Mouse (Mus musculus): ENCODE measurements around the gene Slc1a7. TPM values are rescaled to one million over a fixed set of nuclear protein-coding genes. Genes with fewer than 3 reads are reported as not detected.

The Slc1a7 gene
- polyA plus RNA-seq, 1 experiment from 2014 or later, result not detected

DNA sequence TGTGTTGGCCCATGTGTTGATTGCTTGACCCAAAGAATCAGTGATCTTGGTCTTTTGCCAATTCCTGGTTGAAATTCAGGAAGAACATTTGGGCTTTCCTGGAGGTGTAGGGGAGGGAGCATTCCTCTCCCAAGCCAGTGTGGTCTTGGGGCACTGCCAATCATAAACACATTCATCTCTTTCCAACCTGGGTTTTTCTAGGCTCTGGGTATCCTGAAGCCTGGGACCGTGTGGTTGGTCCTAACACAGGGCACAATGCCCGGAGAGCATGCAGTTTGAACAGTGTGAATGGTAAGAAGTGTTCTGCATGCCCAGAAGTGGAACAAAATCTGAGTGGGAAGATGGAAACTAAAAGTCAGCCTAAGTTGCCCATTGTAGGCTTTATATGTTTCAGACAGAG, 30.0 kb upstream of the Slc1a7 start:
- WGBS, result 89% methylated on average over 2 of the region's 2 CpGs
- H3K27ac ChIP-seq, result no peak overlapping the region
- no peaks in the 10 kb centered on the region for H3K4me1 ChIP-seq
- H3K9ac ChIP-seq, result no peak overlapping the region
- no peak for ATAC-seq (ENCODE audit: low FRiP score, low read depth)
- no peak overlapping the region for H3K4me2 ChIP-seq (replicated peaks)
- H3K4me3 ChIP-seq, result no peak overlapping the region
- H3K27me3 ChIP-seq (replicated peaks), result no peaks in the 10 kb centered on the region
- H3K9me3 ChIP-seq, result no peaks in the 10 kb centered on the region
- H3K36me3 ChIP-seq, result no peaks in the 10 kb centered on the region

DNA sequence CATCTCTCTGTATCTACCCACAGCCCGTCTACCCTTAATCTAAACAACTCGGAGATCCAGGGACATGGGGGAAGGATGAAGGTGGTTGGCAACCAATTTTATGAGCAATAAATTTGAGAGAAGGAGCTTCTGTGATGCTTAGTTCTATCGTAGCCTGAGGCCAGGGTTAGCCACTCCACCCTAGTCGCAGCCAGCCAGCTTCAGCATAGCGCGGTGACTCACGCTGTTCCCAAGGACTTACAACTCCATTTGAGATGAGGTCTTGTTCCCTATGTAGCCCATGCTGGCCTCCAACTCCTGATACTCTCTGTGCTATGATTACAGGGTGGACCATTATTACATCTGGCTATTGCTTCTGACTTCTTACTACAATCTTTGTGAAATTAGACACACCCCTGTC, 25.4 kb upstream of the Slc1a7 start:
- no peak for ATAC-seq (ENCODE audit: low FRiP score, low read depth)
- Histone ChIP-seq H3K4me1 (no peaks in the 10 kb centered on the region), H3K4me3 (no peak overlapping the region), H3K4me2 (replicated peaks) (no peak overlapping the region), H3K36me3 (no peaks in the 10 kb centered on the region), H3K27me3 (replicated peaks) (no peaks in the 10 kb centered on the region), H3K9ac (no peak overlapping the region), H3K9me3 (no peaks in the 10 kb centered on the region), H3K27ac (no peak overlapping the region)
- WGBS, result 93% methylated on average over 7 of the region's 7 CpGs

DNA sequence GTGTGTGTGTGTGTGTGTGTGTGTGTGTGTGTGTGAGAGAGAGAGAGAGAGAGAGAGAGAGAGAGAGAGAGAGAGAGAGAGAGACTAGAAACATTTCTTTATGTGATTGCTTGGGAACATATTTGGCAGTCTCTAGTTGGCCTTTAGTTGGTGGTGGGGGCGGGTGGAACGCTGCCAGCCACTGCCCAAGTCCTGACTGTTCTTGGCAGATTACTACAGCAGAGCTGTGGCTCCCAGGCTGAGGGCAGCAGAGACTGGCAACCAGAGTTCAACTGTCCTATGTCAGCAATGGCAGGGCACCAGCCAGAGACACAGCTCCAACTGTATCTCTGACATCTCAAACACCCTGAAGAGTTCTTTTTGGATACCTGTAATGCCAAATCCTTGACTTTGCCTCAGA, 24.0 kb upstream of the Slc1a7 start:
- Histone ChIP-seq H3K4me1 (no peaks in the 10 kb centered on the region), H3K27ac (no peak overlapping the region), H3K27me3 (replicated peaks) (no peaks in the 10 kb centered on the region), H3K9me3 (no peaks in the 10 kb centered on the region), H3K36me3 (no peaks in the 10 kb centered on the region), H3K4me3 (no peak overlapping the region), H3K9ac (no peak overlapping the region), H3K4me2 (replicated peaks) (no peak overlapping the region)
- WGBS, result 91% methylated on average over 2 of the region's 2 CpGs
- no peak for ATAC-seq (ENCODE audit: low FRiP score, low read depth)

DNA sequence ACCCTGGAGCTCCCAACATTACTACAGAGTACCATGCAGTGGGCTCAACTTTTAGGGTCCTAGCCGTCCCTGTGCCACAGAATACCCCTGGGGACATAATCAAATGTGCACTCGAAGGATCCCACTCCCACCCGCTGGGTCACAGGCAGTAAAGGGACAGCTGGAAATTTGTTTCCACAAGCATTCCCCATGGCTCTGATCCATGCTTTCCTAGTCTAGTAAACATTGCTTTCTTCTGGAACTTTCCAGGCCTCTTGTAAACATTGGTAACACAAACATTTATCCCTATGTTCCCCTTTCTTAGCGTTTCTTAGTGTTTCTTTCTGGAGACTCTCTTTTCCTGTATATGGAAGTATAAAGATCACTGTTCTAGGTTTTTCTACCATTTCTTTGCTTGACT, 18.2 kb upstream of the Slc1a7 start:
- 78% methylated on average over 4 of the region's 4 CpGs for WGBS
- ATAC-seq (ENCODE audit: low FRiP score, low read depth), result no peak

DNA sequence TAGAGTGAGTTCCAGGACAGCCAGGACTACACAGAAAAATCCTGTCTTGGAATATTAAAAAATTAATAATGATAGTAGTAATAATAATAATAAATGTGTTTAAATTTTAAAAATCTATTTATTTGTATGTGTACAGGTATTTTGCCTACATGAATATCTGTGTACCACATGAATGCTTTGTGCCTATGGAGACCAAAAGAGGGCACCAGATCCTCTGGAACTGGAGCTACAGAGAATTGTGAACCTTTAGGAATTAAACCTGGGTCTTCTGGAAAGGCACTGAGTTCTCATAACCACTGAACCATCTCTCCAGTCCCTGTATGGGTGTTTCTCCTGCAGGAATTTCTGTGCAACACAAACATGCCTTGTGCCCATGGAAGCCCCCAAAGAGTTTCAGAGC, 15.3 kb upstream of the Slc1a7 start:
- ATAC-seq (ENCODE audit: low FRiP score, low read depth), result no peak
- Histone ChIP-seq H3K27me3 (replicated peaks) (no peaks in the 10 kb centered on the region), H3K27ac (no peak overlapping the region), H3K4me2 (replicated peaks) (no peak overlapping the region), H3K4me3 (no peak overlapping the region), H3K4me1 (no peaks in the 10 kb centered on the region), H3K9ac (no peak overlapping the region), H3K9me3 (no peaks in the 10 kb centered on the region), H3K36me3 (no peaks in the 10 kb centered on the region)

More for the DNA sequence above, 18.2 kb upstream of the Slc1a7 start:
- no peaks in the 10 kb centered on the region for H3K9me3 ChIP-seq
- H3K9ac ChIP-seq, result no peak overlapping the region
- no peaks in the 10 kb centered on the region for H3K36me3 ChIP-seq
- H3K4me3 ChIP-seq, result no peak overlapping the region
- H3K4me2 ChIP-seq (replicated peaks), result no peak overlapping the region
- H3K27me3 ChIP-seq (replicated peaks), result no peaks in the 10 kb centered on the region
- no peaks in the 10 kb centered on the region for H3K4me1 ChIP-seq
- H3K27ac ChIP-seq, result no peak overlapping the region

DNA sequence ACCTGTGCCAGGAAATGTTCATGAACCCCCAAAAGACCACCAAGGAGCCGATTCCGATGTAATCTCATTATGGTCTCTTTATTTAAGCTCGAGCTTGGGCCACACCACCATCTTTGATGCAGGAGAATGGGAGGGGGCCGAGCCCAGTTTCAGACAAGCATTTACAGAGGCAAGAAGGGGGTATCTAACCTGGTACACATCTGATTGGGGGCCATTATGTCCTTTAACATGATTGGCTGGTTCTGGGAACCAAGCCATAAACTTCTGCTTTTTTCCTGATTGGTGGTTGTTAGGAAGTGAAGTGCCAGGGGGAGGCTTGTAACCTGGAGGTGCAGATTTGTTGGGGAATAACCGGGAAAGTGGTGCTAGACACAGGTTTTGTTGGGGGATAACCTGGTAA, 12.4 kb upstream of the Slc1a7 start:
- Histone ChIP-seq H3K4me3 (no peak overlapping the region), H3K36me3 (no peaks in the 10 kb centered on the region), H3K4me2 (replicated peaks) (no peak overlapping the region), H3K27ac (no peak overlapping the region), H3K9ac (no peak overlapping the region), H3K9me3 (no peaks in the 10 kb centered on the region), H3K27me3 (replicated peaks) (no peaks in the 10 kb centered on the region), H3K4me1 (no peaks in the 10 kb centered on the region)
- ATAC-seq (ENCODE audit: low FRiP score, low read depth), result no peak
- 72% methylated on average over 5 of the region's 5 CpGs for WGBS

DNA sequence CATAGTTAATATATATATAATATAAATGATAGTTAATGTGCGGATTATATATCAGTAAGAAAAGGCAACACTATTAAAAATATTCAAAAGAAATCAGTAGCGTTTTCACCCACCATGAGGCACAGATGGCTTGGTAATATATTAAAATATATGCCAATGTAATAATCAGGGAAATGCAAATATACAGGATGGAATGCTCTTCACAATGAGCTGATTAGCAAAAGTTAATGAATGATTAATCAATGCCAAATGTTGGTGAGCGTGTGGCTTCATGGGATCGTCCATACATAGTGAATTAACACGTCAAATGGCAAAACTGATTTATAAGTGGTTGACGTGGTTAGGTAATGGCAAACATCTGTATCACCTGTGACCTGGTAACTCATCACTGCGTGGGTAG, 9.6 kb upstream of the Slc1a7 start:
- Histone ChIP-seq H3K4me2 (replicated peaks) (no peak overlapping the region), H3K9me3 (no peaks in the 10 kb centered on the region), H3K9ac (no peak overlapping the region), H3K4me1 (no peaks in the 10 kb centered on the region), H3K27me3 (replicated peaks) (no peaks in the 10 kb centered on the region), H3K27ac (no peak overlapping the region), H3K4me3 (no peak overlapping the region), H3K36me3 (no peaks in the 10 kb centered on the region)
- WGBS, result 74% methylated on average over 7 of the region's 7 CpGs
- no peak for ATAC-seq (ENCODE audit: low FRiP score, low read depth)

DNA sequence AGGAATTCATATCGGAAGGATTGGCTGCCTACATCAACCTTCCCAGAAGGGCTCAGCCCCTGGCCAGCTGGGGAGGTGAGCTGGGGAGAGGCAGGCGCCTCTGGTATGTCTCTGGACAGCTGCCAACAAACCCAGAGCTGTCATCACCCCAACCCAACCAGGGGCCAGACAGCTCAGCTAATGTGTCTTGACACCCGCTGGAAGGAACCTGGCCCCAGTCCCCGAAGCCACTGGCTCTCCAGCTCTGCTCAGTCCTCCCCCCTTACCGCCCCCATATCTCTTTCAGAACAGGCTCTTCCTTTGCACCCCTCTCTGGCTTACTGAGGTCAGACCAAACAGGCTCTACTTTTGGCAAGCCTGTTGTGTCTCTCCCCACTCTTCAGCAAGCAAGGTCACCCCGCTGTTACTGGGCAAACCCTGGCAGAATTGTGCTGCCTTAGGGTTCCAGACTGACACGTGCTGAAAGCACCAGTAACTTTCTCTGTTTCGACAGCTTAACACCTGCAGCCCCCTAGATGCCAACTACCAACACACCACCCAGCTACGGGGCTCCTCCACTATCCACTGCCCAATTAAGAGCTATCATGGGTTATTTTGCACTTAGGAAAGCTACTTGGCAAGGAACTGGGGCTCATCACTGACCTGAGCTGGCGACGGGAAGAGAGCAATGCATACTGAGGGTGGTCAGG, 5.9 kb upstream of the Slc1a7 start:
- ATAC-seq (ENCODE audit: low FRiP score, low read depth), result no peak
- WGBS, result 79% methylated on average over 11 of the region's 11 CpGs
- H3K4me3 ChIP-seq, result no peak overlapping the region
- no peak overlapping the region for H3K9ac ChIP-seq
- no peaks in the 10 kb centered on the region for H3K27me3 ChIP-seq (replicated peaks)
- H3K36me3 ChIP-seq, result no peaks in the 10 kb centered on the region
- no peaks in the 10 kb centered on the region for H3K4me1 ChIP-seq
- no peak overlapping the region for H3K4me2 ChIP-seq (replicated peaks)
- no peak overlapping the region for H3K27ac ChIP-seq
- H3K9me3 ChIP-seq, result no peaks in the 10 kb centered on the region

DNA sequence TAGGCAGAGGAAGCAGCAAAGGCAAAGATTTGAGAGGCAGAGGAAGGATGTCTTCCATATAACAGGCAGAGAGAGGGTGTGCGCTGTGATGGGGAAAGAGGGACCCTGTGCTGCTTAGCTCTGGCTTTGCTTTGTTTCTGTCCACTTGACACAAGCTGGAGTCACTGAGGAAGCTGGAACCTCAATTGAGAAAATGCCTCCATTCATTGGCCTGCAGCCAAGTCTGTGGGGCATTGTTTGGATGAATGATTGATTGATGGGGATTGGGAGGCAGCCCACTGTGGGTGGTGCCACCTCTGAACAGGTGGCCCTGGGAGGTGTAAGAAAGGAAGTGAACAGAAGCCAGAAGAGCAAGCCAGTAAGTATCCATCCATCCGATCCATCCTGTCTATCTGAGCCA, 5.3 kb upstream of the Slc1a7 start:
- H3K27me3 ChIP-seq (replicated peaks), result no peaks in the 10 kb centered on the region
- H3K27ac ChIP-seq, result no peak overlapping the region
- no peak overlapping the region for H3K9ac ChIP-seq
- no peaks in the 10 kb centered on the region for H3K4me1 ChIP-seq
- H3K9me3 ChIP-seq, result no peaks in the 10 kb centered on the region
- H3K4me3 ChIP-seq, result no peak overlapping the region
- ATAC-seq (ENCODE audit: low FRiP score, low read depth), result no peak
- WGBS, result 96% methylated on average over 2 of the region's 2 CpGs
- no peak overlapping the region for H3K4me2 ChIP-seq (replicated peaks)
- no peaks in the 10 kb centered on the region for H3K36me3 ChIP-seq

DNA sequence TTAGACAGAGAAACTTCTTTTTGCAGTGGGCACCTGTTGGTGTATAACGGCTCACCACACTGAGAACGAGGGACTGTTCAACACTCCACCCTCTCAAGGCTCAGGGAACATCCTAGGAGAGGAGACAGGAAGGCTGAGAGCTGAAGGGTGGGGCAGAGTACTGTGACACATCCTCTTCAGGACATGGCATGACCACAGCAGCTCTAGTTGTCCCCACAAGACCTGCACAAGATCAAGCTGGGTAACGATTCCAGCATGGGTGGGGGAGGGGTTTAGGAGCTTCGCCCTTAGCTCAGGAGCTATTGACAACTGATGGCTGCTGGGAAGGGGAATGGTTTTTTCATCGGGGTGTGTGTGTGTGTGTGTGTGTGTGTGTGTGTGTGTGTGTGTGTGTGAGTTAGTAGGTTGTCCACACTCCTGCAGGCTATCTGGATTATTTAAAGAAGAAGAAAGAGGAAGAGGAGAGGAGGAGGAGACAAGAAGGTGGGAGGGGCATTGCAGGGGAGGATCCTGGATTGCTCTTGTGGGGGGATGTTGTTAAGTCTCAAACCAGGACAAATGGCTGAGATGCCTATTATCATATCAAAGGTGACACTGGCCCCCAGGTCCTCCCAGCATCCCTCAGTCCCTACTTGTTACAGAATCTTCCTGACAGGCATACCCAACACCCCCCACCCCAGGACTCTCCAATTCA, 1.6 kb upstream of the Slc1a7 start:
- H3K4me3 ChIP-seq, result no peak overlapping the region
- H3K4me2 ChIP-seq (replicated peaks), result no peak overlapping the region
- no peaks in the 10 kb centered on the region for H3K9me3 ChIP-seq
- no peaks in the 10 kb centered on the region for H3K36me3 ChIP-seq
- no peaks in the 10 kb centered on the region for H3K27me3 ChIP-seq (replicated peaks)
- no peak overlapping the region for H3K9ac ChIP-seq
- no peak for ATAC-seq (ENCODE audit: low FRiP score, low read depth)
- no peak overlapping the region for H3K27ac ChIP-seq
- no peaks in the 10 kb centered on the region for H3K4me1 ChIP-seq
- 57% methylated on average over 5 of the region's 5 CpGs for WGBS

DNA sequence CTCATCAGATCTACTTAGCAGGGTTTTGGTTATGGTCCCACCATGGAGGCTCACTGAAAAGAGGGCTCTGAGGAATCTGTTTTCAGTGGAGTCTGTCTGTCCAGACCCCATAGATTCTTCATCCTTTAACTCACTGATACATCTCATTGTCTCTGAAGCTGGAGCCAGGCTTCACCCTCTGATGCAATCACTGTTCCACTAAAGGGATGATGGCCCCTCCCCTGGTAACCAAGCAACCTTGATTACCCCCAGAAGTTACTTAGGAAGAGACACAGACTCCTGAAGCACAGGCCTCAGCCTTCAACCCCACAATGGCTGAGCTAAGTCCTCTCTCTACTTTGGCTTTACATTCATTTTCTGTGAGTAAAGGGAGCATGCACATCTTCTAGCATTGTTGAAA, 1.6 kb downstream of the Slc1a7 start:
- no peak overlapping the region for H3K27ac ChIP-seq
- no peaks in the 10 kb centered on the region for H3K36me3 ChIP-seq
- H3K27me3 ChIP-seq (replicated peaks), result no peaks in the 10 kb centered on the region
- H3K9ac ChIP-seq, result no peak overlapping the region
- H3K9me3 ChIP-seq, result no peaks in the 10 kb centered on the region
- H3K4me2 ChIP-seq (replicated peaks), result no peak overlapping the region
- ATAC-seq (ENCODE audit: low FRiP score, low read depth), result no peak
- H3K4me3 ChIP-seq, result no peak overlapping the region
- no peaks in the 10 kb centered on the region for H3K4me1 ChIP-seq

DNA sequence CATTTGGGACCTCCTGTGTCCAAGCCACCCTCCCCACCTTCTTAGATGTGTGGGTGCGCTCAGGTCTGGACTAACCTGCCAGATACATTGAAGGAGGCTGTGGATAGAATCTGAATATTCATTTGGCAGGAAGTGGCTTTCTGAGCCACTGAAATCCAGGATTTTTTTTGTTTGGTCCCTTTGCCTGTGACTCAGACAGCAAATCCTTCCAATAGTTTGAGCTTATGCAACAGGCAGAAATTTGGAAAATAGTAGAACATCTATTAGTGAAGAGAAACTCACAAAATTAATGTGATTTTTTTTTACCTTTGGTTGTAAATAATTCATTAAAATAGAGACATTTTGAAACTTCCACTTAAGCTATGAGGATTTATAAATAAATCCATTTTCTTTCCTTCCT, 3.0 kb downstream of the Slc1a7 start:
- Histone ChIP-seq H3K27me3 (replicated peaks) (no peaks in the 10 kb centered on the region), H3K27ac (no peak overlapping the region), H3K36me3 (no peaks in the 10 kb centered on the region), H3K9ac (no peak overlapping the region), H3K4me3 (no peak overlapping the region), H3K4me1 (no peaks in the 10 kb centered on the region), H3K4me2 (replicated peaks) (no peak overlapping the region), H3K9me3 (no peaks in the 10 kb centered on the region)
- WGBS, result 92% methylated on average over 1 of the region's 1 CpGs
- no peak for ATAC-seq (ENCODE audit: low FRiP score, low read depth)

DNA sequence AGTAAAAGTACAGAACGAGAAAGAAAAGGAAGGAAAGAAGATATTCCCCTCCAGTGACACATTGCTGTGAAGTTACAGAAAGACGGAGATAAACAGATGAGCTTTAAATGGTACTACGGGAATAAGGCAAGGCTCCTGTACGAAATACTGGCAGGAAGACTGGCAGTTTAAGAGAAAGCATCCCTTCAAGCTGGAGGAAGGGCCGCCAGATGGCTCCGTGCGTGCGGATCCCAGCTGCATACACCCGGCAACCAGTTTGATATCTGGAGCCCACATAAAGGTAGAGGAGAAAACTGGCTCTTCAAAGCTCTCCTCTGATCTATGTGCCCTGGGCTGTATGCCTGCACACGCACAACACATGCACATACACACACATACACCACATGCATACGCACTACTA, 6.4 kb downstream of the Slc1a7 start:
- Histone ChIP-seq H3K27me3 (replicated peaks) (no peaks in the 10 kb centered on the region), H3K4me2 (replicated peaks) (no peak overlapping the region), H3K4me1 (no peaks in the 10 kb centered on the region), H3K9ac (no peak overlapping the region), H3K4me3 (no peak overlapping the region), H3K9me3 (no peaks in the 10 kb centered on the region), H3K27ac (no peak overlapping the region), H3K36me3 (no peaks in the 10 kb centered on the region)
- ATAC-seq (ENCODE audit: low FRiP score, low read depth), result no peak
- 75% methylated on average over 11 of the region's 11 CpGs for WGBS

All from neural tube, embryonic 12.5 days (tissue).